Mouse (Mus musculus): ENCODE results near the gene St3gal3. TPM values are rescaled to one million over a fixed set of nuclear protein-coding genes. Genes with fewer than 3 reads are reported as not detected.

Gene St3gal3
- polyA plus RNA-seq, 1 experiment = 19.7 TPM

DNA sequence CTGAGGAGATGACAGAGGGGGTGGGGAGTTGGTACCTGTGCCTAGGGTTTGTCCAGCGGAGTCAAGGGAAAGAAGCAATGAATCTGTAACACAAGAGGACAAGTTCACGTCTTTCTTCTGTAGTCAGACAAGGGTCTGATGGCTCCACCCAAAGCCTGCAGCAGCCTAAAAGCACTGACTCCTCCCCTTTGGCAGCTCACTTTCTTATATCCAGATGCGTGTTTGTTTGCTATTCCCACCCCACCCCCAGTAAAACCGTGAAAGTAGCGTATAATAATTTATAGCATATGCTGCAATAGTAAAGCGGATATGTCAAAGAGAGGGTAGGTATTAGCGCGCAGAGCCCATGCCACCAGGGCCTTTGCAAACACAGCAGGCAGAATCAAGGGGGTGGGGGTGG, 80.1 kb downstream of the St3gal3 start:
- TF ChIP-seq GATA1 (IDR thresholded peaks at IDR 0.05; ENCODE audit: low read length) = no peak

DNA sequence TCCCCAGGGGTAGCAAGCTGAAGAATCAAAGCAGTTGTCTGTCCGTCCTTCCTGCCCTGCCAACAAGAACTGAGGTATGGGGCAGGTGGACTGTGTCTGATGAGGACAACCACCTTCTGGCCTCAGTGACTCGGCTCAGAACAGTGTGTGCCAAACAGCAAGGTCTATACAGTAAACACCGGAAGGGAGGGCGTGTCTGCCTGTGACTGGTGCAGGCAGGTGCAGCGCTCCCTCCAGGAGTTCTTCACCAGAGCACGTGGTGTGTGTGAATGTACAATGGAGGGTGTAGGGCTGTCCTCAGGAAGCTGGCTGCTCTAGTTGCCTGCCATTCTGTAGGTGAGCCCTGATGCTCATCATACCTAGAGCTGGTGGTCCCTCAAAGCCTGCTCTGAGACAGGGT, 80.8 kb downstream of the St3gal3 start:
- TF ChIP-seq GATA1 (IDR thresholded peaks at IDR 0.05; ENCODE audit: low read length) = no peak

DNA sequence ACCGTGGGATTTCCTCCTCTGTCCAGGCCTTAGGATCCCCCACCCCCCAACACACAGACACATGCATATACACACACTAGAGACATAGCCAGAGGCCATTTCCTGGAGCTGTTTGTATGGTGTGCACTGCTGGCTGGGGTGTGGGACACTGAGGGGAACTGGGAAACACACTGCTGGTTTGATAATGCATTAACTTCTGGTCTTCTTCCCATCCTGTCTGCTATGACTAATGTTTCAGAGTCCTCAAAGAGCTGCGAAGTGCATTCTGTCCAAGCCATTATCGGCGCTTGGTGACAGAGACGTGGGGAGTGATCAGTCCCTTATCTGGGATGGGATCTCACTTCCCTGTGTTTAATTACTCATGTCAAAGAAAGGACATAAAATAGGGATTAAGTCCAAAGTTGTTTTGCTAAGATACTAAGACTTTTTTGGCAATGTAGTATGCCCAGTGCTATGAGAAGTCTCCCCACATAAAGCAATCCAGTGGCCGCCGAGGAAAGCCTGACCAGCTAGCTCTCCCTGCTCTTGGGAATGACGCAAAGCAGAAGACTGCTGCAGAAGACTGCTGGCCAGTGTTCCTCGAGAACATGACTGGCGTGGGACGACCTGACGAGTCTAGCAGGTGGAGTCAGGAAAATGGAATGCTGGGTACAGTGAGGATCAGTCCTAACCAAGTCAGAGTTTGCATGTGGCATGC, 85.0 kb downstream of the St3gal3 start:
- TF ChIP-seq GATA1 (IDR thresholded peaks at IDR 0.05; ENCODE audit: low read length) = no peak

DNA sequence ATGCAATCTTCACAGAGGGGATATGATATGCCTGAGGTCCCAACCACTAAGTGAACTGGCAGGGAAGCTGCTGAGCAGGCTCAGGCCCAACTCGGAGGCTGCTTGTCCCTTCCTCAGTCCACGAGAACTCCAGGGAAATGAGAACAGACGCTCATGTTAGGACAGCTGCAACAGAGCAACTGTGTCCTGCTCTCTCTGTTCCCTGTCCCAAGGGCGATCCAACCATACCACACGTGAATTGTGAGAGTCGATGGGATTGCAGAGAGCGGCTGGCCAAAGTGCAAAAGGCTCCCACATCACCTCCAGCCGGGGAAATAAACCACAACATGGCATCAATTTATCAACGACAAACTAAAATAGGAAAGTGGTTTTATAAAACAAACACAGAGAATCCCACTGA, 90.2 kb downstream of the St3gal3 start:
- TF ChIP-seq GATA1 (IDR thresholded peaks at IDR 0.05; ENCODE audit: low read length) = no peak

GRCm38 (mm10) chr4:118043331-118044002, 91.2 kb downstream of the St3gal3 start:
- TF ChIP-seq GATA1 (IDR thresholded peaks at IDR 0.05; ENCODE audit: low read length) = no peak

- TF ChIP-seq GATA1 (IDR thresholded peaks at IDR 0.05; ENCODE audit: low read length) = no peak
Observed at GRCm38 (mm10) chr4:118042671-118043320, 91.9 kb downstream of the St3gal3 start.

- TF ChIP-seq GATA1 (IDR thresholded peaks at IDR 0.05; ENCODE audit: low read length) = no peak
Observed at GRCm38 (mm10) chr4:118041145-118041544, 93.6 kb downstream of the St3gal3 start.

- TF ChIP-seq GATA1 (IDR thresholded peaks at IDR 0.05; ENCODE audit: low read length) = no peak
Observed at GRCm38 (mm10) chr4:118040650-118041049, 94.1 kb downstream of the St3gal3 start.

- TF ChIP-seq GATA1 (IDR thresholded peaks at IDR 0.05; ENCODE audit: low read length) = no peak
Observed at GRCm38 (mm10) chr4:118039964-118040363, 94.8 kb downstream of the St3gal3 start.

GRCm38 (mm10) chr4:118038023-118038422, 96.7 kb downstream of the St3gal3 start:
- TF ChIP-seq GATA1 (IDR thresholded peaks at IDR 0.05; ENCODE audit: low read length) = no peak

DNA sequence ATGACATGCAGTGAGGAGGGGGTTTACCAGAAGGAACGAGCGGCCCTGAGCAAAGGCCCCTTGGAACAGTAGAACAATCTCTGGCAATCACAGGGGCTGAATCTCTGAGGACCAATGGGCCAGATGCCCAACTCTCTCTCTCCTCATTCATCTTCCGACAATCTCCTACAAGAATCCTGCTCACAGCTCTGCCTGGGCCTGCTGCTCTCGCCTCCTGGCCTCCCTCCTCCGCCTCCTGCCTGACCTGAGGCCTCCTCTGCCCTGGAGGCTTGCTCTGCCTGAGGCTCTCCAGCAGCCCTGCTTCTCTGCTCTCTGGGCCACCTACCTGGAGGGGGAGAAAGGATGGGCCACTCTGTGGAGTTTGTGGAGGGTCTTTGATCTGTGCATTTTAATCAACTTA, 97.3 kb downstream of the St3gal3 start:
- TF ChIP-seq GATA1 (IDR thresholded peaks at IDR 0.05; ENCODE audit: low read length) = no peak

- TF ChIP-seq GATA1 (IDR thresholded peaks at IDR 0.05; ENCODE audit: low read length) = no peak
Observed at GRCm38 (mm10) chr4:118036531-118036930, 98.2 kb downstream of the St3gal3 start.

GRCm38 (mm10) chr4:118035090-118035489, 99.6 kb downstream of the St3gal3 start:
- no peak for TF ChIP-seq GATA1 (IDR thresholded peaks at IDR 0.05; ENCODE audit: low read length)

DNA sequence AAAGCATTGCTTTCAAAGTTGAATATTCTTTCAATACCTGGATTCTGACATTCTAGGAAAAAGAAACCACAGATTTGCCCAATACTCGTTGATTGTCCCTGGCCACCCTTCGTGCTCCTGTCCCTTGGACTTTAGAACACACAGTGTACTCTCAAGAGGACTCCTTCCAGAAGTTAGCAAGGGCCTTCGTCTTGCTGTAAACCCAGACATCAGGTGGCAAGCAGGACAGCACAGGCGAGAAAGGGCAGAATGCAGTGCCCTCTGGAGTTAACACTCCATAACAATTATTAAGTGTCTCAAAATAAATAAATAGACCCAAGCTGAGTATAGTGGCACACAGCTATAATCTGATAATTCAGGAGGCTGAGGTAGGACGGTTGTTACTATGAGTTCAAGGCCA, 101.7 kb downstream of the St3gal3 start:
- no peak for TF ChIP-seq GATA1 (IDR thresholded peaks at IDR 0.05; ENCODE audit: low read length)

DNA sequence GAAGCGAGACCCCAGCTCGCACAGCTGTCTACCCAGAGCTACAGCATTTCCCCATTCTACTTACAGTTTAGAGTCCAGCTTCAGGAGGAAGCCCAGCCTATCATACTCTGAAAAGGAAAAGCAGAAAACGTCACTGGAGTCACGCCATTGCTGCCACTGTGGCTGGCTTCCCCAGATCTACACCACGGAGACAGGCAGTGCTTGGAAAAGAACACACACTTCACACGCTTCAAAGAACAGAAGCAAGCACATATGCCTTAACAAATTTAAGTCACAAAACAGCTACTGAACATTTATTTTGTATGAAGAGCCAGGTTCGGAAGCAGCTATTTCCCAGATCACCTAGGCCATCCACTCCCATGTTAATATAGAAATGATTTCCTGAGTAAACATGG, 102.9 kb downstream of the St3gal3 start:
- TF ChIP-seq GATA1 (IDR thresholded peaks at IDR 0.05; ENCODE audit: low read length) = no peak

DNA sequence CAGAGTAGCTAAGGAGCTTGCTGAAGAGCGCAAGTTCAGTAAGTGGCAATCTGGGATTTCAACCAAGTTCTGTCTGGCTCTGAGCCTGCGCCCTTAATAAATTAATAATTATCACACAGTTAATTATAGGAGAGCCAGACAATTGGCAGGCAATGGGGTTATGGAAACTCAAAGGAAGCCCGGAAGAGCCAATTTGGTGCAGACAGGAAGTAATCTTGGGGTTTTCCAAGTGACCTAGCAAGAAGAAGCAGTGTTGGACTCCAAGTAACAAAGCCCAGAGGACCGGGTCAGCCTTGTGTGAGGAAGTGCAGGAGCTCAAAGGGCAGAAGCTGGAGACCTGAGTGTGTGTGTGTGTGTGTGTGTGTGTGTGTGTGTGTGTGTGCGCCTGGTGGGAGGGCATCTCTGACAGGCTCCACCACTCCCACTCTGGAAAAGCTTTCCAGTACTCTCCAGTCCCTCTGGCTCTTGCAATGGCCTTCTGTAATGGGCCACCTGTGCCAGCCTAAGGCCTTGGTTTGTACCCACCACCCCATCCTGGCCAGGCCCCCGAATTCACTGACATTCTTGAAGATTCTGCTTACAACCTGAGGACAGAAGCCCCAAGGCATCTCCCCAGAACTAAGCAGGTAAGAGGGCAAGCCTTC, 103.5 kb downstream of the St3gal3 start:
- TF ChIP-seq GATA1 (IDR thresholded peaks at IDR 0.05; ENCODE audit: low read length) = no peak
